Mouse (Mus musculus) spleen, postnatal 14 days (tissue): ENCODE results near the gene F13a1.

Experiments used
- DNase-seq, 2 experiments: peaks; one replicate each; pipeline ENCODE4 v3.0.0; 2021 to 2022; ENCODE audit warnings: low spot score in 2 of 2

F13a1 gene

GRCm38 (mm10) chr13:37050126-37050525 lies at the start of gene F13a1:
TSS of gene F13a1 (minus strand) at chr13:37050244.
- no peak for DNase-seq

GRCm38 (mm10) chr13:37091620-37092019 lies 41.6 kb upstream of the F13a1 start:
- DNase-seq: no peak

DNA sequence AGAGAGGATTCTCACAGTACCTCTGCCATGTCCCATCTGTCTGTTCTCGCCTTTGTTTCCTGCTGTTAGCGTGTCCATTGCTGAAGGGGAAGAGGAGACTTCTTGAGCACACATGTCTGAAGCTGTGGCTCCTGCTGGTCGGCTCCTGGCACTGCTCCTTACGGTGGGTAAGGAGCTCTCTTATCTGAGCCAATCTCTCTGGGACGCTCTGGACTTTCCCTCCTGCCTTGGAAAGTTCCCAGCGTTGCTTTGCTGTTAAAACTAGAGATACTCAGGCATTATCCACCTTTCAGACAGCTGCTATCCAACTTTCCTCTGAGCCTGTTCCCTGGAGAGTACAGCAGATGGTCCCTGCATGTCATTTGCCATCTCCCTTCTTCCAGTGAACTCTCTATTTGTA lies 39.1 kb upstream of the F13a1 start:
- no peak for DNase-seq

DNA sequence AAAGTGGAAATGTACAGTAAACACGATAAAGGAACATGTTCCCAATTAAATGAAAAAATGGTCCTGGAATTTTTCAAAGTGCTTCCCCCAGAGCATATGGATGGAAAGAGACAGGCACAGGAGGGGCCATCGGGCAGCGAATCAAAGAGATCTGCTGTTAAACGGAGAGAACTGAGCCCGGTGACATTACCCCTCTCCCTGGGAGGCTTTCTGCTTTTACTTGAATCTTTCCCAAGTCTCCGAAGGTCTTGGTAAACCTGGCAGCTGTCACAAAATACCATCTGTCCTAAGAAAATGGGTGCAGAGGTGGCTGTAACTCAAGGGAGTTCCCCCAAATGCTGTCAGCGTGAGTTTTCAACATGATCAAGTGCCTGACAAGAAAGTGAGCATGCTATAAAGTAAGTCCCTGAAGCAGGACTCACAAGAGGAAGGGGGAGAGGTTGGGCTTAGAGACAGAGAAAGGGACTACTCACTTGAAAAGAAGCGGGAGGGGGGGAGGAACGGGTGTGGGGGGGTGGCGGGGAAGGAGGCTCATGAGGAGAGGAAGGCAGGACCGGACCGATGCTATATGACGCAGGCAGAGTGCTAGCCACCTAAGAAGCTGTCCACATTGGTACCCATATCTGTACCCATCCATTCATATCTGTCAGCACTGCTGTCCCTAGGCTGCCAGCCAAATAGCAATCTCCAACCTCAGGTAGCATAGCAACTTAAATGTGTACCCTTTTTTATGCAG lies 31.6 kb upstream of the F13a1 start:
- DNase-seq: no peak

DNA sequence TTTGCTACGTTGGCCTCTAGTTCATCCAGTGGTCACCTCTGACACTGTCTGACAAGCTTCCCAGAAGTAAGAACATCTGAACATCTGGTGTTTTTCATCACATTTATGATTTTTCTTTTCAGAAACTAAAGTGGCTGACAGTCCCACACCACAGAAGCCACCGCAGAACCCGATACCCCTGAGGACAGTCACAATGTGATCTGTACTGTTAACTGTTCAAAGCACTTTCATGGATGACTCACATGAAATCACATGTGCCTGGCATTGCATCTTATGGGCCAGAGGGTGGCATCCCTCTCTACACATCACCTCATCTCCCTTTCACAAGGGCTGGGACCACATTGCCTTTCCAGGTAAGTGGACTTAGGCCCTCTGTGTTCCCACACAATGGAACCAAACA lies 21.3 kb upstream of the F13a1 start:
- no peak for DNase-seq

DNA sequence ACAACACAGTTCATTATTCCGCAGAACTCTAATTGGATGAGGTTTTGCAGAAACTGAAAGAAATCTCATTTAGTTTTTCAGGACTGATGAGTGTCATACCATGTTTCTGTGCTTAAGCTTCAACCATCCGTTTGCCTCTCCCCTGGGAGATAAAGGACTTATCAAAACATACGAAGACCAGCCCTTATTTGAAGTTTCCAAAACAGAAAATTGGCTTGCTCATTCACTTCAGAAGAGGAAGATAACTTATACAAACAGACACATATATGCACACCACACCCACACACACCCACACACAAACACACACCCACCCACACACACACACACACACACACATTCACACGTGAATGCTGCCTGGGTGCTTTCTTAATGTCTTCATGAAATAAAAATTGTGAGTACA lies 20.8 kb upstream of the F13a1 start:
- no peak for DNase-seq

- DNase-seq: no peak
Measured at GRCm38 (mm10) chr13:37060810-37061209, 10.8 kb upstream of the F13a1 start.

DNA sequence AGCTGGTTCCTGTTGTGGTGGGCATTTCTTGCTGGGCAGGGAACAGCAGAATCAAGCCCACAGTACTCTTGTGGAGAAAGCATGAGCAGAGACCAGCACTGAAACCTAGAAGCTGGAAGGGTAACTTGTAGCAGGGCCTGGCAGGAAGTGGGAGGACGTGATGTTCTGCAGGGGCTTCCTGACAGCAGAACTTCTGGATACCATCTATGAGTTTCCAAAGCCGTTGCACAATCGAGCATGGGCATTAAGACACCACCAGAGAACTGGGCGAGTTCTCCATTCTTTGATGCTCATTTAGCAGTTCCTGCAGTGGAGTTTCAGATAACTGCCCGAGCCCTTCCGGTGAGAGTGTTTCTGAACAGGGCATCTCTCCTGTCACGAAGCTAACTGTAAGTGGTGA lies 6.6 kb upstream of the F13a1 start:
- DNase-seq: peak in 1 of 2 experiments; percentile 3

GRCm38 (mm10) chr13:37049631-37050030 lies 413 bp downstream of the F13a1 start:
- no peak for DNase-seq

DNA sequence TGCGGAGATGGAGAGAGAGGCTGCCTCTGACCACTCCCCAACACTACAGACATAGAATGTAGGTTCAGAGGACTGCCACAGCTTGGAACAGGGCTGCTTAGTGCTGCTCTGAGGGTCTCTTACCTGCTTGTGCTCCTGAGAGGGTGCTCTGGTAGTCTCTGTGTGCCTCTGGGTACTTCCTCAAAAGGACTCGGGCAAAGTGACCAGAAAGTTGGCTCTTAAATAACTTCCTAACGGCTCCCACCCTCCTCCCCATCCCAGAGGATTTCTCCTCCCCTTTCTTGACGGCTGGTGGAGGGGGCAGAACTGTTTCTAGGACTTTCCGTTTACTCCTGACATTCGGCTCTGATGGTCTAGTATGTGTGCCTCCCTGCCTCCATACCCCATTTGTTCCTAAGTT lies 1.0 kb downstream of the F13a1 start:
- DNase-seq: no peak

DNA sequence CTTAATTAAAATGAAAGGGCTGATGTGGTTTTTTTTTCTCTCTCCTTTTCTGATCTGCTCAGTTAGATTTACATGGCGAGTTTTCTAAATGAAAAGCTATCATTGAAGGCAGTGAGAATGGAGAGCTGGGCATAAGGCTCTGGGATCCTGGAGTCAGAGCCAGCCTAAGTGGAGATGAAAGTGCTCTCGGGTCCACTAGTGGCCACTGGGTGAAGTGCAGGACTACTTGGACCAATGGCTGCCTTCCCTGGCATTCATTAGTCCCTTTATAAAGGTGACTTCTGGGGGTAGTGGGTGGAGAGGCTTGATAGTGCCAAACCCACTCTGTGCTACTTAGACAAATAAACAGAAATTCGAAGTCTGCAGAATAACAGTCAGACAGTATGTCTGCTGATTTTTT lies 5.0 kb downstream of the F13a1 start:
- no peak for DNase-seq

GRCm38 (mm10) chr13:37034745-37035144 lies 15.3 kb downstream of the F13a1 start:
- no peak for DNase-seq

DNA sequence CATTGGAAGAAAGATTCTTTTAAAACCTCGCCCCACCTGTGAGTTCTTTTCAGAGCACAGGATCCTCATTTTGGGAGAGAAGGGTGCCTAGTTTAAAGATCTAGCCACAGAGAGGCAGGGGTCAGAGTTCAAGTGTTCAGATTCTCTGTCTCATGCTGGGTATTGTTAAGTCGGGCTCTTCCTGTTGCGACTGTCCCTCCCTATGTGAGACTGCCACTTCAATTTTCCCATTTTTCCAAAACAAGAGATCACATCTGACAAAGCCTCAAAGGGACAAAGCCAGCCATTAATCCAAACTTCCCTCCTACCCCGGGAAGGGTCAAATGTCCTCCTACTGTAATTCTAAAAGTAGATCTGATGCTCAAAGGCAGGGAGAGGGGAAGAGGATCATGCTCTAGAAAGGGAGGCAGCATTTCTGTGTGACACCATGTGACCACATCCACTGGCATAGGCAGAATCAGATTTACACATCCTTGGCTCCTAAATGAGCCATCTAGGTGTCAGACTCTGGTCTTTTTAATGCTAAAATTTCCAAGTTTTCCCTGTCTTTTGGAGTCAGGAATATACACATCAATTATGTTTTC lies 24.0 kb downstream of the F13a1 start:
- DNase-seq: no peak

DNA sequence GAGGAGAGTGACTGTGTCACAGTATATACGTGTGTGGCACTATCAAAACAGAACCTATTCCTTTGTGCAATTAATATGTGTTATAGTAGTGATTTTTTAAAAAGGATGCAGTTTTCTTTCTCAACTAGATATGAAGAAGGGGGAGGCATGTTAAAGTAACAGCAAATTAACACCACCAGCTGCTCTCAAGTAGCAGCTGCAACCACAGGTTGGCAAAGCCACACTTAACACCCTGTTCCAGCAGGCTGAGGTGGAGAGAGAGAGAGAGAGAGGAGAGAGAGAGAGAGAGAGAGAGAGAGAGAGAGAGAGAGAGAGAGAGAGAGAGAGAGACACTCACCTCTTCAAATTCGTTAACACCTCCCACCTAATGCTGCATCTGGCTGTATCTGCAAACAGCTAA lies 28.5 kb downstream of the F13a1 start:
- no peak for DNase-seq

GRCm38 (mm10) chr13:37010771-37011170 lies 39.3 kb downstream of the F13a1 start:
- DNase-seq: no peak

DNA sequence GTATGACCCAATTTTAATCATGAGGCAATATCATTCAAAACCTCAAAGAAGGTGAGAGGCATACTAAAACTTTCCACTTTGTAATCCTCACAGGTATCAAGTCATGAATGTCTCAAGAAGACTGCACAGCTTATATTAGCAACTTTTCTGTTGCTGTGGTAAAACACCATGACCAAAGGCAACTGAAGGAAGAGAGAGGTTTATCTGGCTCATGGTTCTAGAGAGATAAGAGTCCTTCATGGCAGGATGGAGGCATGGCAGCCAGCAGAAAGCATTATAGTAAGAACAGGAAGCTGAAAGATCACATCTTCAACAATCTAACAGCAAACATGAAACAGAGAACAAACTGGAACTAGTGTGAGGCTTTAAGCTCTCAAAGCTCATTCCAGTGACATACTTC lies 43.8 kb downstream of the F13a1 start:
- DNase-seq: no peak

GRCm38 (mm10) chr13:36999210-36999705 lies 50.8 kb downstream of the F13a1 start:
- no peak for DNase-seq

- no peak for DNase-seq
Measured at GRCm38 (mm10) chr13:36993593-36993992, 56.5 kb downstream of the F13a1 start.

- no peak for DNase-seq
Measured at GRCm38 (mm10) chr13:36988392-36988791, 61.7 kb downstream of the F13a1 start.

DNA sequence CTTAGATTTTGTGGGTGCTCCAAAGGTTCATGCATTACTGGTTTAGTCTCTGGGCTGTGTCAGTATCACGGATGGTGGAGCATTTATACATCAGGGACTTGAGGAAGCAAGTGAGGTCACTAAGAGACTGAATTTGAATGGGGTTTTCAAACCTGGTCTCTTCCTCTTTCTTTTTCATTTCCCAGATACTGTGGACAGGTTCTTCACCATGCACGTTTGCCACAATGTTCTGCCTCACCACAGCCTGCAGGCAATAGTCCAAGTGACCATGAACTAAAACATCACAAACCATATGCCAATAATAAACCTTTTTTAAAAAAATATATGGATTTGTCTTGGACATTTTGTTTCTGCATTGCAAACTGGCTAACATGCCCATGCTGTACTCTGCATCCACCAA lies 77.0 kb downstream of the F13a1 start:
- DNase-seq: no peak

DNA sequence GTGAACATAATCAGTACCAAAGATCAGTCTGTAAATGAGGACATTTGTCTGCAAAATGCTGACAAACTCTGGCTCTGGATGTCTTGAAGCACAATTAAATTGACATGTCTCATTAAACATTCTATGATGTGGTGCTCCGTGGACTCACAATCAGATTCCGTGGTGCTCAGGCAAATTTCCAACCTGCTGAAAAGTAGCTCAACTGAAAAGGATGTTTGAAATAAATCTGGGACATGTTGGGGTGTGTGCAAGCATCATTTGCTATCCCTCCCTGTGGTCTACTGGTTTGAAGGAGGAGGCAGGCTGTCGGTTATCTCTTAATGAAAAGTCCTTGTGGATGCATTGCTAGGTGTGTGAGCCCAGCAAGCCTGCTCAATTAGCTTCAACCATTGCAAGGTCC lies 77.8 kb downstream of the F13a1 start:
- DNase-seq: no peak

DNA sequence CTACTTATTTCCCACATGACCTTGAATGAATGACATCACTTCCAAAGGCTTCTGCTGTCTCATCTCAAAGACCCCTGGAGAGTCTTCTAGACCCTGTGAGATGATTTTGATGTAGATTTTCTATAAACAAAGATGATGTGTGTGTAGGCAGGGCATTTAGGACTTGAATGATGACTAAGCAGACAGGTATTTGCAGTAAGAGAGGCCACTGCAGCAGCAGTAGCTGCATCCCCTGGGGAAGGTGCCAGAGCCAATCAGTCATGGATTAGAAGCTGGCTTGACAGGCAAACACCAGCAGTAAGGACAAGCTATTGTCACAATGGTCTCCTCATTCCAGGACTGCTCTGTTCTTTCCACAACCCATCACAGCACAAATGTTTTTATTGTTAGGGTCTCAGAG lies 87.1 kb downstream of the F13a1 start:
- no peak for DNase-seq

GRCm38 (mm10) chr13:36958996-36959395 lies 91.0 kb downstream of the F13a1 start:
- no peak for DNase-seq

DNA sequence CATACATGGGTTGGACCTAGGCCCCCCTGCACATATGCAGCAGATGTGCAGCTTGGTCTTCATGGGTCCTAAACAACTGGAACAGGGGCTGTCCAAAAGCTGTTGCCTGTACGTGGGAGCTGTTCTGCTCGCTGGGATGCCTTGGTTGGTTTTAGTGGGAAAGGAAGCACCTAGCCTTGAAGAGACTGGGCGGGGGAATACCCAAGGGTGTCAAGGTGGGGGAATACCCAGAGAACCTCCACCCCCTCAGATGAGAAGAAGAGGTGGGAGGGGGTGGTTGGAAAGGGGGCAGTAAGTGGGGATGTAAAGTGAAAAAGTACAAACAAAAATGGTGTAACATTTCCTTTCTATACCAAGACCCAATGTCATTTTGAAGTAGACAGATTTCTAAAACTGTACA lies 95.1 kb downstream of the F13a1 start:
- no peak for DNase-seq
